Mouse (Mus musculus) embryonic fibroblast, embryonic 13.5 days (primary cell): ENCODE measurements around the gene Irf2bpl.
A peak's percentile ranks its signal among the peaks of the same experiment; 100 is the strongest.

ENCODE experiments used
- CTCF ChIP-seq: IDR thresholded peaks from 2 replicates; pipeline ENCODE4 v1.5.1; 2011; ENCODE audit warnings: mild to moderate bottlenecking, control low read depth, low read length, moderate library complexity, borderline replicate concordance; ENCODE audit not compliant: insufficient read depth
- POLR2A ChIP-seq: IDR thresholded peaks from 2 replicates; pipeline ENCODE4 v1.6.1; 2011; ENCODE audit warnings: low read depth, mild to moderate bottlenecking, control low read depth, low read length, moderate library complexity

DNA sequence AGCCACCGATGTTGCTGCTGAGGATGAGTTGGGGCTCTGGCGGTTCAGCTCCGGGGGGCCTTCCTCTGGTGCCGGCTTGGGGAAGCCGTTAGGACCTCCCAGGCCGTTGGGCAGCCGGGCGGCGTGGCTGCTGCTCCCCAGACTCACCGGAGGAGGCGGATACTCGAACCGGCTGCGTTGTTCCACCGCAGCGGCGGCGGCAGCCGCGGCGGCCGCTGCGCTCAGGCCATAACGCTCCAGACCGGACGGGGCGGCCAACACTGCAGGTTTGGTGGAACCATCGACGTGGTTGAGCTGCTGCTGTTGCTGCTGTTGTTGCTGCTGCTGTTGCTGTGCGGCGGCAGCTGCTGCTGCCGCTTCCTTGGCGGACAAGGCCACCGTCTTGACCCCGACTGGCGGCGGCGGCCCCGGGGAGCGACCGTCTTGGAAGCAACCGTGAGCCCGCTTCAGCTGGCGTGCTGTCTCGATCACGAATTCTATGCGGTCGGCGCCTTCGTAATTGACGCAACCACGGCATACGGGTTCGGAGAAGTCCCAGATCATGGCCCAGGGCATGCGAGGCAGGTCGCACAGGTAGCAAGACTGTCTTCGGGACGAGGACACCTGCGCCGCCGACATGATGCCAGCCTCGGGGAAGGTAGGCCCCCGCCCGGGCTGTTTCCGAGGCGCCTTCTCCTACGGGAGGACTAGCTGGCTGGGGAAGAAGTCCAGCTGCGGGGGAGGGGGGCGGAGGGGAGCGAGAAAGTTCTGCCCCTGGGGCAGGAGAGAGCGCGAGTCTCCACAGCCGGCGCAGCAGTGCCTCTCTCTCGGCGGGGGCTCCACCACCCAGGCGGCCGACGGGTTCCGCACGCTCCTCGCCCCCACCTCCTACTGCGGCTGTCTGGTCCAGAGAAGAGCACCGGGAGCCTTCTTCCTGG, 1.1 kb downstream of the Irf2bpl start:
- TF ChIP-seq CTCF (no peak), POLR2A (peak; percentile 40; the same call in 1 of the 2 replicates)
